Mouse (Mus musculus) limb, embryonic 15.5 days (tissue): ENCODE data around the gene Msantd2. TPM values are rescaled to one million over a fixed set of nuclear protein-coding genes. Genes with fewer than 3 reads are reported as not detected.

Experiments
- ATAC-seq: fragments of 200-750 bp; cut with Nextera tagmentation; 2 replicates; pipeline ENCODE4 v1.8.0; 2017; ENCODE audit warnings: low read depth, moderate TSS enrichment; ENCODE audit not compliant: insufficient number of reproducible peaks, low FRiP score, low TSS enrichment
- H3K27ac ChIP-seq: fragments of 300-500 bp; sonication (generic); 2 replicates; pipeline ENCODE4 v1.5.1; 2015; ENCODE audit warnings: moderate library complexity, mild to moderate bottlenecking, inconsistent platforms
- H3K27me3 ChIP-seq: fragments of 300-500 bp; sonication (generic); 2 replicates; pipeline ENCODE4 v1.6.1; 2015; ENCODE audit warnings: inconsistent platforms
- H3K36me3 ChIP-seq: fragments of 300-500 bp; sonication (generic); 2 replicates; pipeline ENCODE4 v1.6.1; 2015; ENCODE audit warnings: inconsistent platforms
- H3K4me1 ChIP-seq: fragments of 300-500 bp; sonication (generic); 2 replicates; pipeline ENCODE4 v1.6.1; 2015; ENCODE audit warnings: inconsistent platforms
- H3K4me2 ChIP-seq: fragments of 300-500 bp; sonication (generic); 2 replicates; pipeline ENCODE4 v1.6.1; 2015; ENCODE audit warnings: mild to moderate bottlenecking, inconsistent platforms
- H3K4me3 ChIP-seq: fragments of 300-500 bp; sonication (generic); 2 replicates; pipeline ENCODE4 v1.5.1; 2015; ENCODE audit warnings: mild to moderate bottlenecking, inconsistent platforms
- H3K9ac ChIP-seq: fragments of 300-500 bp; sonication (generic); 2 replicates; pipeline ENCODE4 v1.6.1; 2015; ENCODE audit warnings: inconsistent platforms
- H3K9me3 ChIP-seq: fragments of 300-500 bp; sonication (generic); 2 replicates; pipeline ENCODE4 v1.6.1; 2016; ENCODE audit warnings: inconsistent platforms
- WGBS: fragments of 180-500 bp; shearing (Covaris S2); methylation state at CpG from one replicate; pipeline ENCODE4 v1.1.7; 2015; 5-methylcytosine and 5-hydroxymethylcytosine counted together
- polyA plus RNA-seq: library from polyadenylated mRNA; unstranded; fragments of >200 nt; fragmentation: Nextera tagmentation; extraction: Ambion mirVana; gene quantifications from 2 replicates; pipeline ENCODE4 v1.2.1, GENCODE M21; 2015

The Msantd2 gene
- polyA plus RNA-seq, 1 experiment from 2014 or later, result 25.2 TPM

GRCm38 (mm10) chr9:37512097-37512496 lies 23.0 kb downstream of the Msantd2 start:
- Histone ChIP-seq H3K4me2 (no peak overlapping the region), H3K27me3 (no peaks in the 10 kb centered on the region), H3K4me1 (no peaks in the 10 kb centered on the region), H3K27ac (no peak overlapping the region), H3K9me3 (no peaks in the 10 kb centered on the region), H3K9ac (no peak overlapping the region), H3K4me3 (no peak overlapping the region), H3K36me3 (no peaks in the 10 kb centered on the region)
- 89% methylated on average over 2 of the region's 2 CpGs for WGBS
- no peak for ATAC-seq

GRCm38 (mm10) chr9:37514456-37514855 lies 25.3 kb downstream of the Msantd2 start:
- Histone ChIP-seq H3K9me3 (no peaks in the 10 kb centered on the region), H3K27me3 (no peaks in the 10 kb centered on the region), H3K9ac (no peak overlapping the region), H3K36me3 (peaks cover 8% of the 10 kb centered on the region; the same call in 1 of the 2 replicates), H3K4me1 (no peaks in the 10 kb centered on the region), H3K4me3 (no peak overlapping the region), H3K4me2 (no peak overlapping the region), H3K27ac (no peak overlapping the region)
- WGBS, result 84% methylated on average over 3 of the region's 3 CpGs
- ATAC-seq, result no peak

DNA sequence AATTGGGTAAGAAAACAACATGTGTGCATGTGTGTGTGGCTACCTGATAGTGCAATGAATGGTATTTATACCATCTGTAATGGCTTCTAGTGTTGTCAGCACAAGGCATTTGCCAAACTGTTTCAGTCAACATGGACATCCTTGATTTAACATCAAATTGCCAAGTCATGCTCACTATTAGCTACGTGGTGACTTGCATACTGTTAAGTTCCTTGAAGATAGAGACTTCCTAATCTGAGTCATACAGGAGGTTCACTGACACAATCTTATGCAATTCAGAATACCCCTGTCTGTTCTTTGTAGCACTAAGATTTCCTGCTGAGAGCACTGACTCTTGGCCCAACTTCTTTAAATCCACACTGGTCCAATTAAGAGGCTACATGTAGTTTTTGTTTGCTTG lies 28.3 kb downstream of the Msantd2 start:
- WGBS, result 83% methylated on average over 1 of the region's 1 CpGs
- H3K4me2 ChIP-seq, result no peak overlapping the region
- no peaks in the 10 kb centered on the region for H3K27me3 ChIP-seq
- H3K27ac ChIP-seq, result no peak overlapping the region
- H3K9me3 ChIP-seq, result no peaks in the 10 kb centered on the region
- H3K4me3 ChIP-seq, result no peak overlapping the region
- H3K4me1 ChIP-seq, result no peaks in the 10 kb centered on the region
- no peak overlapping the region for H3K9ac ChIP-seq
- H3K36me3 ChIP-seq, result peaks cover 32% of the 10 kb centered on the region
- ATAC-seq, result no peak

DNA sequence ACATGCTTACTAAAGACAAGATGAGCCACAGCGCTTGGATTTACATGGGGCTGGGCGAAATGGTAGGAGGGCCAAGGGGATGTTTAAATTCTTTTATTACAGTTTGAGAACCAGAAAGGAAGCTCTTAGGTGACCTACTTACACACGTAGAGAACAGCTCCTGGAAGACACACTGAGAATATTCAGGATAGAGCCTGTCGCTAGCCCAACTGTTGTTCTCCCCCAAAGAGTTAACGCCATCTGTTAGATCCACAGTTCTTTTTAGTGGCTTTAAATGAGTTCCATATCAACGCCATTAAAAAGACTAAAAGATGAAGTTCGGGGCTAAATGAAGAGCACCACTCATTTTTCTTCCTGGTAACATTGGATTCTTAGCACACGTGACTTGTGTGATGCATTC lies 29.9 kb downstream of the Msantd2 start:
- H3K4me2 ChIP-seq, result no peak overlapping the region
- H3K9ac ChIP-seq, result no peak overlapping the region
- H3K9me3 ChIP-seq, result no peaks in the 10 kb centered on the region
- no peak overlapping the region for H3K27ac ChIP-seq
- H3K4me3 ChIP-seq, result no peak overlapping the region
- H3K27me3 ChIP-seq, result no peaks in the 10 kb centered on the region
- peaks cover 43% of the 10 kb centered on the region for H3K36me3 ChIP-seq
- H3K4me1 ChIP-seq, result no peaks in the 10 kb centered on the region
- WGBS, result 88% methylated on average over 8 of the region's 8 CpGs
- no peak for ATAC-seq

DNA sequence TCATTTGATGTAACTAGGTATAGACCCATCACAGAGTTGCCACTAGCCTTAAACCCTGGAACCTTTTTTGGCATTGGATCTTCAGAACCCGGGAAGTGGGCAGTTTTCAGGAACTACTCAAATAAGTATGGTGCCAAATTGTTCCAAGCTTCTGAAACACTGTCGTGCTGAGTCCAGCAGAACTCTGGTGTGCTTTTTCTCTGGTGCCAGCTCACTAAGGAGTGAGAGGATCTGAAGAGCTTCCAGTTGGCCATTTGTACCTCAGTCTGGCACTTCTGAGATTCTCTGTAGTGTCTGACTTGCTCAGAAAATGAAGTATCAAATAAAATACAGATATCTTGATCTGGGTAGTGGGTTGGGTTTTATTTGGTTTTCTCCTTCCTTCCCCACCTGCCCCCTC lies 30.9 kb downstream of the Msantd2 start:
- WGBS, result 86% methylated on average over 2 of the region's 2 CpGs

DNA sequence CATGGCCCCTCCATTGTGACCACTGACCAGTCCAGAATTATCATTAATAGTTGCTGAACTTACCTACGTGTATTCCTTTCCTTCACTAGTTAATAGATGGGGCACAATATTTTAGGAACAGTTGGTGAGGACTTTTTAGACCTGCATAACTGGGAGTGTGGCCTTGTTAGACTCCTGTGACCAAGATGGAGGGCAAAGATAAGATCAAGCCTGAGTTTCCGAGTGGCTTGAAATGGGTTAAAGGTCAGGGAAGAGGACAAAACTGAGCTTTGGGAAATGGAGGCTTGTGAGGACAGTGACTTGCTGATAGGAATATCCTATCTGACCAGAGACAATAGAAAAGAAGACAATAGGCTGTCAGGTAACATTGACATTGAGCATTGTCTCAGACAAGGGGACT lies 36.3 kb downstream of the Msantd2 start:
- H3K27me3 ChIP-seq, result peaks cover 53% of the 10 kb centered on the region
- ATAC-seq, result no peak

More for the DNA sequence above, 30.9 kb downstream of the Msantd2 start:
- H3K4me3 ChIP-seq, result no peak overlapping the region
- H3K27ac ChIP-seq, result no peak overlapping the region
- ATAC-seq, result no peak
- no peaks in the 10 kb centered on the region for H3K27me3 ChIP-seq
- no peak overlapping the region for H3K4me2 ChIP-seq
- no peaks in the 10 kb centered on the region for H3K4me1 ChIP-seq
- H3K9me3 ChIP-seq, result no peaks in the 10 kb centered on the region
- peaks cover 43% of the 10 kb centered on the region for H3K36me3 ChIP-seq
- H3K9ac ChIP-seq, result no peak overlapping the region

DNA sequence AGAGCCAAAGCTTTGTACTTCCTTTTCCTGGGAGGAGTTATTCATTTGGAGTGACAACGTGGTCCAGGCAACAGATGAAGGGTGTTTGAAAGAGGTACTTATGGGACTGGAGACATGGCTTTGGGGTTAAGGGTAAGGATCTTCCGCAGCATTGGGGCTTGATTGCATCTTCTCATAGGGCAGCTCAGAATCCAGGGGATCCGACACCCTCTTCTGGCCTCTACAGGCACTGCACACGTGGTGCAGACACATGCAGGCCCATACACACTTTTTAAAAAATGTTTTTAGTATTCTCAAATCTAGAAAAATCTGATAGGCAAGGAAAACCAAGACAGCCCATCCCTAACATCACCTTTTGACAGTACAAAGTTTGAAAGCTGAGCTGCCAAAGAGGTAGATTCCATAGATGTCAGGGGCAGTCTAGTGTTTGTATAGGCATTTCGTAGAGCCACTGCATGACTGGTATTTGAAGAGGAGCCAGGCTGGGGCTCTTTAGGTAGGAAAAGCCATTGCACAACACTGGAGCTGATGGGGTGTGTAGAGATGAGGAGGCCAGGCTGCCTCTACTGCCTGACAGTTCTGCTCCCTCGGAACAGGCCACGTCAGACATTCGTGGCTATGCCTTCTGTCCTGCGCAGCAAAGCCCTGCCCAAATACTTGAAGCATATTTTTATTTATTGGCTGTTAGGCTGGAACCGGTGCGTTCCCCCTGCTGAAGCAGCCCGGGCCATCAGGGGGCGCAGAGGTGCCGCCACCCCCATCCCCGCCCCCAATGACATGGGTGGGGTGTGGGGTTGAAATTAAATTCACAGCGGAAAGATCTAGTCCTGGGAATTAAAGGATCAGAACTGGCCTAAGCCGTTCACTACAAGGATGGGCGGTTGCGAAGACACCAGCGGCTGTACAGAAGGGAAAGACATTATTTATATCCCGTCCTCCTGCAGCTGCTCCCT lies 37.6 kb downstream of the Msantd2 start:
- ATAC-seq, result no peak
- H3K9ac ChIP-seq, result no peak overlapping the region
- H3K4me1 ChIP-seq, result peaks cover 33% of the 10 kb centered on the region
- H3K4me2 ChIP-seq, result peak overlapping the region; percentile 25
- no peak overlapping the region for H3K27ac ChIP-seq
- WGBS, result 22% methylated on average over 21 of the region's 21 CpGs
- H3K36me3 ChIP-seq, result peaks cover 21% of the 10 kb centered on the region
- H3K27me3 ChIP-seq, result peaks cover 65% of the 10 kb centered on the region
- H3K4me3 ChIP-seq, result 0 out of 2 replicates have a peak overlapping the region, but pooled peaks have one; percentile 0
- no peaks in the 10 kb centered on the region for H3K9me3 ChIP-seq

More for the DNA sequence above, 36.3 kb downstream of the Msantd2 start:
- no peak overlapping the region for H3K27ac ChIP-seq
- no peak overlapping the region for H3K9ac ChIP-seq
- H3K9me3 ChIP-seq, result no peaks in the 10 kb centered on the region
- H3K4me2 ChIP-seq, result no peak overlapping the region
- H3K36me3 ChIP-seq, result peaks cover 30% of the 10 kb centered on the region
- H3K4me1 ChIP-seq, result peaks cover 23% of the 10 kb centered on the region
- no peak overlapping the region for H3K4me3 ChIP-seq
- WGBS, result 82% methylated on average over 2 of the region's 2 CpGs

DNA sequence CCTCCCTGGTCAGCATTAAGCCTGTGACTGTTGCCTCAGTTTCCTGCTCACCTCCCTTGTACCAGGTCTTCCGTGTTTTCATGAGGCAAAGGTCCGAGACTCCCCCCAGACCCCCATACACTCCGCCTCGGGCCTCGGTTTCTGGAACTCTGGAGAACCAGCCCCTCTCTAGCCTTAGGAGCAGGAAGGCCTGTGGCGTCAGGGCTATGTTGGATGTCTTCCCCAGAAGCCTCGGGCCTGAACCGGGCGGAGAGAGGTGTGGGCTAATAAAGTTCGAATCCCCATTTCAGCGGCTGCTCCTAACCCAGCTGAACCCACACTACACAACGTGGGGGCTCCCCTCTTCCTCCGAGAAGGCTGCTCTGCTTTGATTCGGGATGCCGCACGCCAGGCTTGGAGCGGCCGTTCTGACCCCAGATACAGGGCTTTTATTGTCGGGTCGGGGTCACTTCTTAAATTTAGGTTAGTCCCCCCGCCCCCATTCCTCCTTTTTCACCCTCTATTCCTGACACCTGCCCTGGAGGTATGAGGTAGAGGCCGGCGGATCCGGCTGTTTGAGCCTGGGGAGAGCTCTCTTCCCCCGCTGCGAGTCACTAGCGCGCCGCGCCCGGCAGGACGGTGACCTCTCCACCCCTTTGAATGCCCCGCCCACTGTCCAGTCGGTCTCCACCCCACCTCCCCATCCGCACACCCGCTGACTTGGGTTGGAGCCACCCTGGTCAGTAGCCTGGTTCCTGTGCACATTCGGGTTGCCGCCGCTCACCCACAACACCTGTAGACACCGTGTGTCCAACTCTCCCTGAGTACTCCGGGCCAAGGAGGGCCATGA lies 38.5 kb downstream of the Msantd2 start, which contains the start of gene Esam:
TSS of gene Esam (plus strand) at position 683 of the 829 bp plus-strand sequence.
- no peak for ATAC-seq
- no peaks in the 10 kb centered on the region for H3K9me3 ChIP-seq
- peaks cover 70% of the 10 kb centered on the region for H3K27me3 ChIP-seq
- peak within 1 kb of the TSS; percentile 38; the same call in 1 of the 2 replicates for H3K27ac ChIP-seq
- no peak within 1 kb of the TSS for H3K9ac ChIP-seq
- peak within 1 kb of the TSS; percentile 33 for H3K4me3 ChIP-seq
- peaks cover 33% of the 10 kb centered on the region for H3K4me1 ChIP-seq
- H3K4me2 ChIP-seq, result peak within 1 kb of the TSS; percentile 25
- H3K36me3 ChIP-seq, result peaks cover 14% of the 10 kb centered on the region
- WGBS, result 7% methylated on average over 41 of the region's 41 CpGs

- Histone ChIP-seq H3K36me3 (peaks cover 6% of the 10 kb centered on the region), H3K4me3 (peak overlapping the region; percentile 33), H3K27ac (peak overlapping the region; percentile 38; the same call in 1 of the 2 replicates), H3K9ac (no peak overlapping the region), H3K4me2 (no peak overlapping the region), H3K27me3 (peaks cover 73% of the 10 kb centered on the region), H3K9me3 (no peaks in the 10 kb centered on the region), H3K4me1 (peaks cover 33% of the 10 kb centered on the region)
- no peak for ATAC-seq
- WGBS, result 31% methylated on average over 9 of the region's 9 CpGs
These were observed 39.3 kb downstream of the Msantd2 start for GRCm38 (mm10) chr9:37528225-37528970.

GRCm38 (mm10) chr9:37530031-37530887 lies 41.1 kb downstream of the Msantd2 start:
- Histone ChIP-seq H3K9me3 (no peaks in the 10 kb centered on the region), H3K4me2 (peak overlapping the region; percentile 53), H3K27ac (0 out of 2 replicates have a peak overlapping the region, but pooled peaks have one; percentile 3), H3K4me3 (peak overlapping the region; percentile 33), H3K36me3 (peaks cover 4% of the 10 kb centered on the region; the same call in 1 of the 2 replicates), H3K9ac (peak overlapping the region; percentile 27; the same call in 1 of the 2 replicates), H3K27me3 (peaks cover 75% of the 10 kb centered on the region), H3K4me1 (peaks cover 33% of the 10 kb centered on the region)
- peak; percentile 16; the same call in 1 of the 2 replicates for ATAC-seq
- WGBS, result 2% methylated on average over 32 of the region's 32 CpGs
